Mouse (Mus musculus): Measurements from ENCODE around the gene Ube2i. TPM values are rescaled to one million over a fixed set of nuclear protein-coding genes. Genes with fewer than 3 reads are reported as not detected.

Ube2i gene
- polyA plus RNA-seq, 1 experiment = 246 TPM

DNA sequence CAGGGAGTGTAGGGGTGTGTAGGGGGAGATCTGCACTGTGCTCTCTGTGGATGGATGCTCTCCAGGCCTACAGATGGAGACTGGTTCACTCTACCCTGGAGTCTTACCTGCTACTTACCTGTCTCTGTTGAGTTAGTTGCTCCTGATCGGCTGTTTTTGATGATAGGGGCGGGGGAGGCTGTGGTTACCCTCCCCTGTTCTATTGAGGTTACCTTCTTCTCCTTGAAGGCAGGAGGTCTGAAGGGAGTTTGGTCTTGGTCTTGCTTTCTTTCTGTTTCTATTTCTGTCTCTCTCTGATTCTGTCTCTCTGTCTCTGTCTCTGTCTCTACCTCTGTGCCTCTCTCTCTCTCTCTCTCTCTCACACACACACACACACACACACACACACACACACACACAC, 19.3 kb downstream of the Ube2i start:
- H3K4me3 ChIP-seq = no peak overlapping the region
- H3K27me3 ChIP-seq (ENCODE audit: control insufficient read depth, insufficient read depth, insufficient read length) = peaks cover 51% of the 10 kb centered on the region
- no peaks in the 10 kb centered on the region for H3K36me3 ChIP-seq (ENCODE audit: control insufficient read depth, insufficient read depth)
- no peaks in the 10 kb centered on the region for H3K79me2 ChIP-seq (ENCODE audit: control insufficient read depth, insufficient read depth)
- no peak overlapping the region for H3K4me2 ChIP-seq (ENCODE audit: low read depth)
- TF ChIP-seq REST (IDR thresholded peaks at IDR 0.05; ENCODE audit: insufficient read depth, insufficient read length) (no peak), MAX (IDR thresholded peaks at IDR 0.05; ENCODE audit: low read depth) (no peak), USF1 (IDR thresholded peaks at IDR 0.05; ENCODE audit: low read depth) (no peak), POLR2AphosphoS2 (IDR thresholded peaks at IDR 0.05; ENCODE audit: insufficient read length, low read depth) (no peak), POLR2A (IDR thresholded peaks at IDR 0.05; ENCODE audit: insufficient read length, low read depth) (no peak), MYOG (IDR thresholded peaks at IDR 0.05; ENCODE audit: control insufficient read depth in 1 of 3, insufficient read depth in 1 of 3, insufficient read length in 2 of 3, low read depth in 2 of 3) (no peak), TCF3 (IDR thresholded peaks at IDR 0.05; ENCODE audit: insufficient read length, low read depth) (no peak), E2F4 (IDR thresholded peaks at IDR 0.05; ENCODE audit: insufficient read depth) (no peak), MYOD1 (IDR thresholded peaks at IDR 0.05; ENCODE audit: control insufficient read depth in 1 of 3, insufficient read length in 2 of 3, low read depth in 2 of 3) (no peak), CEBPB (IDR thresholded peaks at IDR 0.05; ENCODE audit: insufficient read depth, poor library complexity, severe bottlenecking) (no peak), TCF12 (IDR thresholded peaks at IDR 0.05; ENCODE audit: insufficient read depth, poor library complexity, severe bottlenecking) (no peak), SRF (IDR thresholded peaks at IDR 0.05; ENCODE audit: control insufficient read depth, insufficient read length, low read depth) (no peak)
- no peak overlapping the region for H3ac ChIP-seq (ENCODE audit: control insufficient read depth, insufficient read length)

DNA sequence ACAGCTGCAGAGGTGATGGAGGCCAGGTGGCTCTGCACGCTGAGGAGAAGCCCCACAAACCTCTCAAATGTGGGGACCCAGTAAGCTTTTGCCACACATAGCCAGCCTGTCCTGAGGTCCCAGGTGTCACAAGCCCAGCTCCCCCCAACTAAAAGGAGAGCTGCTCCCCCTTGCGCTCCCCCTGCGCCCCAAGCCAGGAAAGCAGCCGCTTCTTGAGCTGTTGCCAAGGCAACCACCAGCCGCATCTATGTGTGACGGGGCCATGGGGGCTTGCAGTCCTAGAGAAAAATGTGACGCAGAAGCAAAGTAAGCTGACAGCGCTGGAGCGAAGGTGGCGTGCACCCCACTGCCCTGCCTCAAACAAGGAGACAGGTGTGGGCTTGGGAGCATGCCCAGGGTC, 20.7 kb downstream of the Ube2i start:
- no peaks in the 10 kb centered on the region for H3K79me2 ChIP-seq (ENCODE audit: control insufficient read depth, insufficient read depth)
- no peak for TF ChIP-seq MAX (IDR thresholded peaks at IDR 0.05; ENCODE audit: low read depth)
- TF ChIP-seq MYOD1 (IDR thresholded peaks at IDR 0.05; ENCODE audit: control insufficient read depth in 1 of 3, insufficient read length in 2 of 3, low read depth in 2 of 3) = no peak
- TF ChIP-seq MYOG (IDR thresholded peaks at IDR 0.05; ENCODE audit: control insufficient read depth in 1 of 3, insufficient read depth in 1 of 3, insufficient read length in 2 of 3, low read depth in 2 of 3) = no peak
- H3K4me3 ChIP-seq = no peak overlapping the region
- H3K27me3 ChIP-seq (ENCODE audit: control insufficient read depth, insufficient read depth, insufficient read length) = peaks cover 51% of the 10 kb centered on the region
- H3K4me2 ChIP-seq (ENCODE audit: low read depth) = no peak overlapping the region
- no peaks in the 10 kb centered on the region for H3K36me3 ChIP-seq (ENCODE audit: control insufficient read depth, insufficient read depth)
- no peak overlapping the region for H3ac ChIP-seq (ENCODE audit: control insufficient read depth, insufficient read length)

DNA sequence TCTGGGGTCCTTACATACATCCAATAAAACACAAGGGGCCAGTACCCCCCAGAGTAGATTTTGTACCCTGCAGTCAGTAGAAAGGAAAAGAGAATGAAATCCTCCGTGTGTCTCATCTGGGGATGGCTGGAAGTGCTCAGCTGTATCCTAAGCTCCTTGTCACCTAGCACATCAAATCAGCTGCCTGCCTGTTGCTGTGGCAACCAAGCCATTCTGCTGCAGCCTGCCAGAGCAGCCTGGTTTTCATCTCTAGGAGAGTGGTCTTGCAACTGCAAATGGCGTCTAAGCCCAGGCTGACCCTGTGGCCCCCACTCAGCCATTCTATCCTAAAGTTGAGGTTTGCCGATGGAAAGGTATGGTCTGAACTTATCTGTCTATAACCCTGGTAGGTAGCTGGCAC, 21.8 kb downstream of the Ube2i start:
- Histone ChIP-seq H3K4me3 (no peak overlapping the region), H3K36me3 (ENCODE audit: control insufficient read depth, insufficient read depth) (no peaks in the 10 kb centered on the region), H3K27me3 (ENCODE audit: control insufficient read depth, insufficient read depth, insufficient read length) (peaks cover 51% of the 10 kb centered on the region), H3K4me2 (ENCODE audit: low read depth) (no peak overlapping the region), H3ac (ENCODE audit: control insufficient read depth, insufficient read length) (no peak overlapping the region), H3K79me2 (ENCODE audit: control insufficient read depth, insufficient read depth) (no peaks in the 10 kb centered on the region)
- TF ChIP-seq E2F4 (IDR thresholded peaks at IDR 0.05; ENCODE audit: insufficient read depth) = no peak

DNA sequence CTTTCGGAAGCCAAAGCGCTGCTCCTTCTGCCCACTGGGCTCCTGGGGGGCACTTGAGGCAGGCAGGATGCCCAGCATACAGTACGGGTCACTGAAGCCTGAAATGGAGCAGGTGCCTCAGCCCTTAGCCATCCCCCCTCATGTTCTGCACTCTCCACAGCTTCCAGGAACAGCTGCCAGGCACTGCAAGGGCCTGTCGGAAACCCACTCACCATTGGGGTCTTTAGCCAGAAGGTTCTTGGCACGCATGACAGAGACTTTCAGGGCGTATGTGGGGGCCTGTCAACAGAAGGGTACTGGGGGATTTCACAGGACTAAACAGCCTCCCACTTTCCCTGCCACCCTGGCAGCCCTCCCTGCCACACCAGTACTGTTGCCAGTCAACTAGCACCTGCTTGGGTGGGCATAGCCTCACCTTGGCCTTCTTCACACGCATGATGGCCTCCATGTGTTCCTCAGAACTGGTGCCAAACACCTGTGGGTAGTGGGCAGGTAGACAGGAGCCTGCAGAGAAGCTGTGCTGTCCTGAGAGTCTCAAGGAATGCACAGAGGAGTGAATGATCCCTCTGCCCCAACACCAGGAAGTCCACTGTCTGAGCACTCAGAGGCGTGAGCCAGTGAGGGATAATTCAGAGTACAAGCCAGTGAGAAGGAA, 24.1 kb downstream of the Ube2i start:
- Histone ChIP-seq H3K36me3 (ENCODE audit: control insufficient read depth, insufficient read depth) (no peaks in the 10 kb centered on the region), H3ac (ENCODE audit: control insufficient read depth, insufficient read length) (no peak overlapping the region), H3K27me3 (ENCODE audit: control insufficient read depth, insufficient read depth, insufficient read length) (peaks cover 40% of the 10 kb centered on the region), H3K4me2 (ENCODE audit: low read depth) (no peak overlapping the region), H3K4me3 (no peak overlapping the region), H3K79me2 (ENCODE audit: control insufficient read depth, insufficient read depth) (no peaks in the 10 kb centered on the region)
- TF ChIP-seq TCF3 (IDR thresholded peaks at IDR 0.05; ENCODE audit: insufficient read length, low read depth) (no peak), REST (IDR thresholded peaks at IDR 0.05; ENCODE audit: insufficient read depth, insufficient read length) (no peak), POLR2AphosphoS2 (IDR thresholded peaks at IDR 0.05; ENCODE audit: insufficient read length, low read depth) (no peak), SRF (IDR thresholded peaks at IDR 0.05; ENCODE audit: control insufficient read depth, insufficient read length, low read depth) (no peak), MYOG (IDR thresholded peaks at IDR 0.05; ENCODE audit: control insufficient read depth in 1 of 3, insufficient read depth in 1 of 3, insufficient read length in 2 of 3, low read depth in 2 of 3) (no peak), TCF12 (IDR thresholded peaks at IDR 0.05; ENCODE audit: insufficient read depth, poor library complexity, severe bottlenecking) (no peak), MAX (IDR thresholded peaks at IDR 0.05; ENCODE audit: low read depth) (no peak), MYOD1 (IDR thresholded peaks at IDR 0.05; ENCODE audit: control insufficient read depth in 1 of 3, insufficient read length in 2 of 3, low read depth in 2 of 3) (no peak), POLR2A (IDR thresholded peaks at IDR 0.05; ENCODE audit: insufficient read length, low read depth) (no peak), USF1 (IDR thresholded peaks at IDR 0.05; ENCODE audit: low read depth) (no peak), E2F4 (IDR thresholded peaks at IDR 0.05; ENCODE audit: insufficient read depth) (no peak), CEBPB (IDR thresholded peaks at IDR 0.05; ENCODE audit: insufficient read depth, poor library complexity, severe bottlenecking) (no peak)

DNA sequence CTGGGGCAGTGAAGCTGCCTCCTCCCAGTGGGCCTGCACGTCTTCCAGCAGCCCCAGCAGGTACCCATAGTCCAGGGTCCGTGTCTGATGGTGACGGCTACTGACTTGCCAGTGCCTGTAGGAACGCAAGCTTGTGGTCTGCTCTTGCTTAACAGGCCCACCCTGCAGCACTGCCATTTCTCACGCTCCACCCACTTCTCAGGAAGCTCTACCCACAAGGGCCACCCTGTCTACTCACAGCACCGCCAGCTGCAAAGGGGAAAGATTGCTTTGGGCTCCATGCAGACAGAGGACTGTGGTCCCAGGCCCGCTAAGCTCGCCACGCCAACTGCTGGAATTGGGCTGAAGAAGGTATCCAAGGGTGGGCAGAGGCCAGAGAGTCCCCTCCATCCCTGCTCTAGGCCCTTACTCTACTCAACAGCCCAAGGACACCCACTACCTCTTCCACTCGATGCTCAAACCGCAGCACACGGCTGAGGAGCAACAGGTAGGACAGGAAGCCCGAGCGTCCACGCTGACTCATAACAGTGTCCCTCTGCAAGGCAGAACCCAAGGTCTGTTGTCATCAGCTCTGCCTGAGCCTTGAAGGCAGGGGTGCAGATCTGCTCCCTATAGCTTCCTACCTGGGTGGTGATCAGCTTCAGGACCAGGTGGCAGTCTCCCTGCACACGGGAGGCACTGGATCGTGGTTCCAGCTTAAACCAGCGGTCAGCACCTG, 26.2 kb downstream of the Ube2i start:
- H3K4me2 ChIP-seq (ENCODE audit: low read depth) = no peak overlapping the region
- H3K4me3 ChIP-seq = no peak overlapping the region
- H3K27me3 ChIP-seq (ENCODE audit: control insufficient read depth, insufficient read depth, insufficient read length) = peaks cover 23% of the 10 kb centered on the region
- H3K36me3 ChIP-seq (ENCODE audit: control insufficient read depth, insufficient read depth) = no peaks in the 10 kb centered on the region
- TF ChIP-seq SRF (IDR thresholded peaks at IDR 0.05; ENCODE audit: control insufficient read depth, insufficient read length, low read depth) (no peak), MAX (IDR thresholded peaks at IDR 0.05; ENCODE audit: low read depth) (no peak), REST (IDR thresholded peaks at IDR 0.05; ENCODE audit: insufficient read depth, insufficient read length) (no peak), E2F4 (IDR thresholded peaks at IDR 0.05; ENCODE audit: insufficient read depth) (no peak), TCF3 (IDR thresholded peaks at IDR 0.05; ENCODE audit: insufficient read length, low read depth) (no peak)
- no peak overlapping the region for H3ac ChIP-seq (ENCODE audit: control insufficient read depth, insufficient read length)
- no peaks in the 10 kb centered on the region for H3K79me2 ChIP-seq (ENCODE audit: control insufficient read depth, insufficient read depth)

All from myocyte (in vitro differentiated cells).